Mouse (Mus musculus) CH12.LX (cell line): ENCODE results near the gene Mien1. TPM values are rescaled to one million over a fixed set of nuclear protein-coding genes. Genes with fewer than 3 reads are reported as not detected.

Experiments
- DNase-seq: peaks from one replicate; pipeline ENCODE4 v3.0.0-alpha.2; 2013; ENCODE audit errors: extremely low read depth
- H3K27ac ChIP-seq: 2 replicates; pipeline ENCODE4 v1.5.1; 2012; ENCODE audit warnings: low read depth, mild to moderate bottlenecking, control low read depth, moderate library complexity; ENCODE audit not compliant: insufficient read depth
- H3K27me3 ChIP-seq: replicated peaks from 2 replicates; pipeline ENCODE3; 2012; ENCODE audit warnings: inconsistent platforms
- H3K36me3 ChIP-seq, 2 experiments: replicated peaks in 1 of 2; 2 replicates each; pipeline versions ENCODE3 to v1.6.1; 2012; ENCODE audit warnings: inconsistent platforms in 1 of 2, low read length in 1 of 2, mild to moderate bottlenecking in 1 of 2, mixed read lengths in 1 of 2, moderate library complexity in 1 of 2; ENCODE audit not compliant: control insufficient read depth in 1 of 2, insufficient read depth in 1 of 2
- H3K4me1 ChIP-seq, 2 experiments: 2 replicates each; pipeline ENCODE4 v1.6.1; 2012; ENCODE audit warnings: inconsistent platforms in 1 of 2, moderate library complexity in 1 of 2; ENCODE audit not compliant: insufficient read depth in 2 of 2, control insufficient read depth in 1 of 2
- H3K4me2 ChIP-seq: 2 replicates; pipeline ENCODE4 v1.6.1; 2012; ENCODE audit warnings: low read depth, mild to moderate bottlenecking, control low read depth; ENCODE audit not compliant: poor library complexity, insufficient read depth, severe bottlenecking
- H3K4me3 ChIP-seq, 3 experiments: fragments of 150-350 bp in 1 of 3; sonication (generic) in 1 of 3; replicated peaks in 1 of 3; 2 replicates each; pipeline versions ENCODE3 to v1.5.1; 2011 to 2012; ENCODE audit warnings: low read depth in 2 of 3, low read length in 2 of 3, mild to moderate bottlenecking in 2 of 3, moderate library complexity in 2 of 3, control low read depth in 1 of 3, improper control_type of control experiment in 1 of 3, inconsistent platforms in 1 of 3, mixed read lengths in 1 of 3; ENCODE audit not compliant: poor library complexity in 1 of 3
- H3K79me2 ChIP-seq: replicated peaks from 2 replicates; pipeline ENCODE4 v1.6.1; 2012; ENCODE audit warnings: mild to moderate bottlenecking, moderate library complexity; ENCODE audit not compliant: control insufficient read depth, poor library complexity, insufficient read depth, severe bottlenecking; ENCODE audit errors: extremely low read depth
- H3K9ac ChIP-seq: 2 replicates; pipeline ENCODE4 v1.6.1; 2012; ENCODE audit warnings: low read depth, mild to moderate bottlenecking, control low read depth, moderate library complexity; ENCODE audit not compliant: insufficient read depth
- H3K9me3 ChIP-seq: replicated peaks from 2 replicates; pipeline ENCODE3; 2012; ENCODE audit warnings: low read length, inconsistent platforms, mixed read lengths
- BHLHE40 ChIP-seq: IDR thresholded peaks from 2 replicates; pipeline ENCODE4 v1.6.1; 2011; ENCODE audit warnings: mild to moderate bottlenecking, low read depth, low read length, improper control_type of control experiment
- CHD1 ChIP-seq: IDR thresholded peaks from 2 replicates; pipeline ENCODE4 v1.6.1; 2012; ENCODE audit warnings: low read depth, low read length, improper control_type of control experiment, inconsistent platforms
- CHD2 ChIP-seq: IDR thresholded peaks from 2 replicates; pipeline ENCODE4 v1.6.1; 2011; ENCODE audit warnings: low read length, improper control_type of control experiment
- CTCF ChIP-seq, 2 experiments: IDR thresholded peaks in 1 of 2; conservative IDR thresholded peaks in 1 of 2; 2 replicates each; pipeline ENCODE4 v1.5.1; 2011 to 2012; ENCODE audit warnings: low read depth in 2 of 2, low read length in 2 of 2, improper control_type of control experiment in 1 of 2, inconsistent platforms in 1 of 2, mild to moderate bottlenecking in 1 of 2, moderate library complexity in 1 of 2
- E2F4 ChIP-seq: IDR thresholded peaks from 2 replicates; pipeline ENCODE4 v1.6.1; 2011; ENCODE audit warnings: low read depth, low read length, improper control_type of control experiment; ENCODE audit not compliant: insufficient replicate concordance
- ELF1 ChIP-seq: IDR thresholded peaks from 2 replicates; pipeline ENCODE4 v1.6.1; 2014; ENCODE audit warnings: low read depth, mild to moderate bottlenecking, inconsistent platforms, low read length, improper control_type of control experiment
- EP300 ChIP-seq: IDR thresholded peaks from 2 replicates; pipeline ENCODE4 v1.6.1; 2011; ENCODE audit warnings: low read length, improper control_type of control experiment
- ETS1 ChIP-seq: conservative IDR thresholded peaks from 2 replicates; pipeline ENCODE4 v1.6.1; 2012; ENCODE audit warnings: low read depth, mild to moderate bottlenecking, inconsistent platforms, low read length, improper control_type of control experiment, moderate library complexity
- GABPA ChIP-seq: IDR thresholded peaks from 2 replicates; pipeline ENCODE4 v1.6.1; 2012; ENCODE audit warnings: low read depth, low read length, improper control_type of control experiment, inconsistent platforms; ENCODE audit not compliant: insufficient replicate concordance
- HCFC1 ChIP-seq: IDR thresholded peaks from 2 replicates; pipeline ENCODE4 v1.6.1; 2012; ENCODE audit warnings: low read depth, mild to moderate bottlenecking, inconsistent platforms, low read length, improper control_type of control experiment
- IRF4 ChIP-seq: IDR thresholded peaks from 2 replicates; pipeline ENCODE4 v1.6.1; 2014; ENCODE audit warnings: low read depth, mild to moderate bottlenecking, inconsistent platforms, low read length, improper control_type of control experiment
- JUN ChIP-seq: IDR thresholded peaks from 2 replicates; pipeline ENCODE4 v1.6.1; 2011; ENCODE audit warnings: low read depth, mild to moderate bottlenecking, low read length, improper control_type of control experiment, moderate library complexity; ENCODE audit not compliant: insufficient read depth
- JUND ChIP-seq: conservative IDR thresholded peaks from 2 replicates; pipeline ENCODE4 v1.6.1; 2011; ENCODE audit warnings: low read depth, low read length, improper control_type of control experiment
- MAFK ChIP-seq: IDR thresholded peaks from 2 replicates; pipeline ENCODE4 v1.6.1; 2011; ENCODE audit warnings: low read length, improper control_type of control experiment; ENCODE audit not compliant: insufficient replicate concordance
- MAX ChIP-seq: IDR thresholded peaks from 2 replicates; pipeline ENCODE4 v1.6.1; 2011; ENCODE audit warnings: low read length, improper control_type of control experiment
- MAZ ChIP-seq: IDR thresholded peaks from 2 replicates; pipeline ENCODE4 v1.6.1; 2012; ENCODE audit warnings: low read depth, mild to moderate bottlenecking, inconsistent platforms, low read length, improper control_type of control experiment, moderate library complexity
- MEF2A ChIP-seq: IDR thresholded peaks from 2 replicates; pipeline ENCODE4 v1.6.1; 2014; ENCODE audit warnings: low read depth, mild to moderate bottlenecking, inconsistent platforms, low read length, improper control_type of control experiment, borderline replicate concordance
- MXI1 ChIP-seq: IDR thresholded peaks from 2 replicates; pipeline ENCODE4 v1.6.1; 2011; ENCODE audit warnings: mild to moderate bottlenecking, low read depth, low read length, improper control_type of control experiment
- MYC ChIP-seq: IDR thresholded peaks from 2 replicates; pipeline ENCODE4 v1.6.1; 2011; ENCODE audit warnings: low read depth, mild to moderate bottlenecking, improper control_type of control experiment, low read length
- NELFE ChIP-seq: IDR thresholded peaks from 2 replicates; pipeline ENCODE4 v1.6.1; 2011; ENCODE audit warnings: low read depth, low read length, improper control_type of control experiment
- NRF1 ChIP-seq: IDR thresholded peaks from 2 replicates; pipeline ENCODE4 v1.6.1; 2014; ENCODE audit warnings: low read depth, mild to moderate bottlenecking, inconsistent platforms, low read length, improper control_type of control experiment, moderate library complexity
- POLR2A ChIP-seq: IDR thresholded peaks from 2 replicates; pipeline ENCODE4 v1.6.1; 2011; ENCODE audit warnings: low read depth, mild to moderate bottlenecking, improper control_type of control experiment, low read length
- POLR2AphosphoS2 ChIP-seq: IDR thresholded peaks from 2 replicates; pipeline ENCODE4 v1.6.1; 2011; ENCODE audit warnings: low read depth, low read length, improper control_type of control experiment
- RAD21 ChIP-seq: IDR thresholded peaks from 2 replicates; pipeline ENCODE4 v1.6.1; 2011; ENCODE audit warnings: low read depth, mild to moderate bottlenecking, low read length, improper control_type of control experiment, moderate library complexity
- RCOR1 ChIP-seq: conservative IDR thresholded peaks from 2 replicates; pipeline ENCODE4 v1.6.1; 2012; ENCODE audit warnings: low read depth, mild to moderate bottlenecking, inconsistent platforms, low read length, improper control_type of control experiment
- SIN3A ChIP-seq: IDR thresholded peaks from 2 replicates; pipeline ENCODE4 v1.6.1; 2012; ENCODE audit warnings: low read length, improper control_type of control experiment, inconsistent platforms
- SMC3 ChIP-seq: IDR thresholded peaks from 2 replicates; pipeline ENCODE4 v1.6.1; 2011; ENCODE audit warnings: low read depth, low read length, improper control_type of control experiment
- TBP ChIP-seq: conservative IDR thresholded peaks from 2 replicates; pipeline ENCODE4 v1.6.1; 2011; ENCODE audit warnings: low read depth, low read length, improper control_type of control experiment
- TCF12 ChIP-seq: IDR thresholded peaks from 2 replicates; pipeline ENCODE4 v1.6.1; 2014; ENCODE audit warnings: low read depth, mild to moderate bottlenecking, inconsistent platforms, low read length, improper control_type of control experiment
- UBTF ChIP-seq: IDR thresholded peaks from 2 replicates; pipeline ENCODE4 v1.6.1; 2012; ENCODE audit warnings: low read depth, mild to moderate bottlenecking, inconsistent platforms, low read length, improper control_type of control experiment, moderate library complexity
- USF1 ChIP-seq: IDR thresholded peaks from 2 replicates; pipeline ENCODE4 v1.6.1; 2014; ENCODE audit warnings: low read depth, mild to moderate bottlenecking, inconsistent platforms, low read length, improper control_type of control experiment
- USF2 ChIP-seq: conservative IDR thresholded peaks from 2 replicates; pipeline ENCODE4 v1.6.1; 2011; ENCODE audit warnings: low read depth, low read length, improper control_type of control experiment
- ZC3H11A ChIP-seq: IDR thresholded peaks from 2 replicates; pipeline ENCODE4 v1.6.1; 2012; ENCODE audit warnings: low read depth, mild to moderate bottlenecking, inconsistent platforms, low read length, improper control_type of control experiment
- ZKSCAN1 ChIP-seq: IDR thresholded peaks from 2 replicates; pipeline ENCODE4 v1.6.1; 2012; ENCODE audit warnings: low read depth, inconsistent platforms, low read length, improper control_type of control experiment, borderline replicate concordance
- ZNF384 ChIP-seq: IDR thresholded peaks from 2 replicates; pipeline ENCODE4 v1.6.1; 2012; ENCODE audit warnings: low read depth, low read length, improper control_type of control experiment, inconsistent platforms
- dilution Hi-C: fragments of 300-500 bp; cut with MboI; formaldehyde crosslinking; loops from 2 replicates; pipeline ENCODE4 v1.14.3; 2020; ENCODE audit warnings: low sequenced_read_pairs; ENCODE audit not compliant: extremely low pct_unique_long_range_greater_than_20kb, extremely low pct_ligation_motif_present
- in situ Hi-C: fragments of 300-500 bp; cut with MboI; formaldehyde crosslinking; loops from 3 replicates; pipeline ENCODE4 v1.14.3; 2019; ENCODE audit warnings: low sequenced_read_pairs, low pct_ligation_motif_present, low pct_unique_long_range_greater_than_20kb, mixed read lengths
- polyA plus RNA-seq: library from polyadenylated mRNA; unstranded; fragments of >175 nt; gene quantifications from 2 replicates; pipeline ENCODE4 v1.2.1, GENCODE M21; 2012; ENCODE audit warnings: low read depth; ENCODE audit not compliant: insufficient read length
- total RNA-seq, 2 experiments: library from RNA; depleted of rRNA; stranded (reverse); fragments of 300-350 nt in 1 of 2; fragments of >200 nt in 1 of 2; gene quantifications; 2 replicates each; pipeline ENCODE4 v1.2.3; 2012 to 2014

The Mien1 gene
- total and polyA plus RNA-seq, 3 experiments: 84.7 to 129 (median 94.6) TPM

DNA sequence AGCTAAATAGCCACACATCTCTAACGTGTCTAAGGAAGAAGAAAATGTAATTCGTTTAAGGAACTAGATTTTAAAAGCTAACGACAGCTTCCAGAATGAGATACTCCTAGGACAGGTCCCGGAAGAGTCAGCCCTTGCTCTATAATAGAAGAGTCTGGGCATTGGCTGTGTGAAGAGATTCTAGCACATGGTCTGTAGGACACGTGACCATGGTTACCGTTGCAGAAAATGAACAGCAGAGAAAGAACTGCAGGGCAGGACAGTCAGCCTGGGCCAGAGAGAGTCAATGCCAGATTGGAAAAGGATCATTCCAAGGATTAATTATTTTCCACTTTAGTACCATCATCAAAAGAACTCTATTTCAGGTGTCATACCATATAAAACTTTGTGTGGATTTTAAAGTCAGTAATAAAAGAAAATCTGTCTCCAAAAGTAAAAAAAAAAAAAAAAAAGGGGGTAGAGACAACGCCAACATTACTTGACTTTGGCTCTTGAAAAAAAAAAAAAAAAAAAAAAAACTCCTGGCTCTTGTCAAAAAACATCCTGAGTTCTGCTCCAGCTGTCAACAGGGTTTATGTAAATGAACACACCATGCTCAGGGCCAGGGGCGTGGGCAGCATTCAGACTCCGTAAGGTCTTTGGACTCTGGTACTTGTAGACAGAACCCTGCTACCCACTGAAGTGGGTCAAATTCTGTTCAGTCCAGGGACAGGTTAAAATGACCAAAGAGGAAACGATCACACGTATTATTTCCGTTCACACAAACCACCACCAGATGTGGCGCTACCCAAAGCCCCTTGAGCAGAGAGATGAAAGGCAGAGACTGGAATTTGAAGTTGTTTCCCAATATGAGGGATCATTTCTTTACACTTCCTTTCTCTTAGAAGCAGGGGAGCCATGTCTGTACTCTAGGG is 40.5 kb upstream of the Mien1 start:
- dilution Hi-C loops: no loop called here
- Histone ChIP-seq H3K36me3 (peaks cover 13 to 40% of the 10 kb centered on the region in 2 experiments), H3K4me3 (no peak overlapping the region), H3K4me1 (peaks cover 26 to 59% of the 10 kb centered on the region in 2 experiments), H3K4me2 (peak overlapping the region; percentile 54), H3K27ac (peak overlapping the region; percentile 86), H3K79me2 (peaks cover 19% of the 10 kb centered on the region), H3K27me3 (no peaks in the 10 kb centered on the region), H3K9me3 (no peaks in the 10 kb centered on the region), H3K9ac (peak overlapping the region; percentile 10; the same call in 1 of the 2 replicates)
- DNase-seq: no peak
- in situ Hi-C loops: loop anchor here (5.0 kb wide), 1 partner anchor 68 kb away; the partner anchor contains the start of gene Ikzf3
- no peak for TF ChIP-seq UBTF
- peak; percentile 99 for TF ChIP-seq ZNF384
- TF ChIP-seq USF1: peak; percentile 92
- peak; percentile 62 for TF ChIP-seq POLR2A
- peak; percentile 86 for TF ChIP-seq MXI1
- TF ChIP-seq NELFE: no peak
- TF ChIP-seq E2F4: no peak
- TF ChIP-seq TBP: peak; percentile 53; the same call in 1 of the 2 replicates
- peak; percentile 75; the same call in 1 of the 2 replicates for TF ChIP-seq EP300
- no peak for TF ChIP-seq ZKSCAN1
- no peak; the same call in none of the 2 replicates for TF ChIP-seq RAD21
- TF ChIP-seq MAZ: no peak
- TF ChIP-seq CHD1: 0 out of 2 replicates have a peak, but pooled peaks have one; percentile 16
- TF ChIP-seq JUND: 0 out of 2 replicates have a peak, but pooled peaks have one; percentile 2
- no peak for TF ChIP-seq CHD2
- TF ChIP-seq JUN: no peak
- TF ChIP-seq BHLHE40: peak; percentile 87
- TF ChIP-seq HCFC1: no peak; the same call in 1 of the 2 replicates
- peak; percentile 99 for TF ChIP-seq MAX
- TF ChIP-seq USF2: peak; percentile 95
- TF ChIP-seq MAFK: no peak
- TF ChIP-seq IRF4: peak; percentile 62
- TF ChIP-seq CTCF (conservative IDR thresholded peaks at IDR 0.05 in 1 of 2, IDR thresholded peaks at IDR 0.05 in 1 of 2; ENCODE audit: low read depth in 2 of 2, low read length in 2 of 2): peak in 1 of 2 experiments; percentile 32; a peak in 1 of 4 replicates
- TF ChIP-seq SIN3A: peak; percentile 73
- TF ChIP-seq ZC3H11A: no peak
- TF ChIP-seq MEF2A: peak; percentile 72; the same call in 1 of the 2 replicates
- TF ChIP-seq POLR2AphosphoS2: 0 out of 2 replicates have a peak, but pooled peaks have one; percentile 17
- peak; percentile 50; the same call in 1 of the 2 replicates for TF ChIP-seq ELF1
- TF ChIP-seq TCF12: 0 out of 2 replicates have a peak, but pooled peaks have one; percentile 46
- TF ChIP-seq RCOR1: no peak; the same call in 1 of the 2 replicates
- TF ChIP-seq NRF1: no peak
- TF ChIP-seq GABPA: no peak
- no peak; the same call in none of the 2 replicates for TF ChIP-seq ETS1
- 0 out of 2 replicates have a peak, but pooled peaks have one; percentile 13 for TF ChIP-seq SMC3
- peak; percentile 97 for TF ChIP-seq MYC
- TF ChIP-seq, all 38 proteins: peak for 20
